Mouse (Mus musculus) MEL (cell line): ENCODE measurements around the gene Grin2b.

Experiments used
- CTCF ChIP-seq, 3 experiments: IDR thresholded peaks in 2 of 3; conservative IDR thresholded peaks in 1 of 3; 2 replicates each; pipeline ENCODE4 v1.5.1; 2011 to 2012; ENCODE audit warnings: low read length in 3 of 3, low read depth in 2 of 3, mild to moderate bottlenecking in 2 of 3, improper control_type of control experiment in 1 of 3, inconsistent platforms in 1 of 3, mixed read lengths in 1 of 3, moderate library complexity in 1 of 3; ENCODE audit not compliant: control insufficient read depth in 1 of 3, insufficient read depth in 1 of 3, poor library complexity in 1 of 3, severe bottlenecking in 1 of 3
- GATA1 ChIP-seq: IDR thresholded peaks from 2 replicates; pipeline ENCODE4 v1.6.1; 2011; ENCODE audit warnings: low read depth, low read length, improper control_type of control experiment
- MAZ ChIP-seq: IDR thresholded peaks from 2 replicates; pipeline ENCODE4 v1.6.1; 2012; ENCODE audit warnings: low read depth, mild to moderate bottlenecking, inconsistent platforms, low read length, improper control_type of control experiment
- MEF2A ChIP-seq: IDR thresholded peaks from 2 replicates; pipeline ENCODE4 v1.6.1; 2014; ENCODE audit warnings: low read depth, mild to moderate bottlenecking, inconsistent platforms, low read length, improper control_type of control experiment; ENCODE audit not compliant: poor library complexity, insufficient replicate concordance, severe bottlenecking; ENCODE audit errors: extremely low read depth
- MXI1 ChIP-seq: IDR thresholded peaks from 2 replicates; pipeline ENCODE4 v1.6.1; 2011; ENCODE audit warnings: mild to moderate bottlenecking, low read depth, low read length, improper control_type of control experiment
- POLR2A ChIP-seq, 2 experiments: IDR thresholded peaks; 2 replicates each; pipeline ENCODE4 v1.6.1; 2011 to 2012; ENCODE audit warnings: low read length in 2 of 2, mild to moderate bottlenecking in 2 of 2, control low read depth in 1 of 2, improper control_type of control experiment in 1 of 2, low read depth in 1 of 2, moderate library complexity in 1 of 2; ENCODE audit not compliant: control insufficient read depth in 1 of 2, insufficient read depth in 1 of 2, poor library complexity in 1 of 2

DNA sequence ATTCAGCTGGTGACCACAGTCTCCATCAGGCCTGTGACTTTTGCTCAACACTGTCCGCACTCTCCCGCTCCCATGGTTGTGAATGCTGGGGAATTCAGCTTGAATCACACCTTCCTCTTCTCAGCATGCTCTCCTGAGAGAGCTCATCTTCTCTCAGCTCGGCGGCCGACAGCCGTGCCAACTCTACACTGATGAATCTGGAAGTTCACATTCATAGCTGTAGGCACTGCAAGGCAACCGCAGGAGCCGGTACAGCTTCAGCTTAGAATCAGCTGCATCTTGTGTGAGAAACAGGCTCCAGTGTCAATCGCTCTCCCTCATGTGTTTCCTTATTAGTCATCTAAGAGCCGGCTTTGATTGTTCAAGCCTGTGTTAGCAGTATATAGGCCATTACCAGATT is 272.9 kb downstream of the Grin2b start:
- no peak for TF ChIP-seq POLR2A (IDR thresholded peaks at IDR 0.05; ENCODE audit: control insufficient read depth in 1 of 2, insufficient read depth in 1 of 2, low read depth in 1 of 2, low read length in 2 of 2, poor library complexity in 1 of 2)
- no peak for TF ChIP-seq GATA1
- TF ChIP-seq CTCF (IDR thresholded peaks at IDR 0.05 in 2 of 3, conservative IDR thresholded peaks at IDR 0.05 in 1 of 3; ENCODE audit: control insufficient read depth in 1 of 3, insufficient read depth in 1 of 3, low read depth in 2 of 3, low read length in 3 of 3, poor library complexity in 1 of 3, severe bottlenecking in 1 of 3), result no peak
- no peak for TF ChIP-seq MXI1
- TF ChIP-seq MAZ, result no peak
- no peak for TF ChIP-seq MEF2A
